Mouse (Mus musculus) hindbrain, embryonic 16.5 days (tissue): ENCODE data around the gene Fmod. TPM values are rescaled to one million over a fixed set of nuclear protein-coding genes. Genes with fewer than 3 reads are reported as not detected.

Experiments
- ATAC-seq: fragments of 200-750 bp; cut with Nextera tagmentation; 2 replicates; pipeline ENCODE4 v1.8.0; 2017; ENCODE audit warnings: moderate TSS enrichment, moderate library complexity
- H3K27ac ChIP-seq: fragments of 300-500 bp; sonication (generic); 2 replicates; pipeline ENCODE4 v1.5.1; 2014; ENCODE audit warnings: low read depth, mild to moderate bottlenecking, control low read depth, low read length, moderate library complexity
- H3K27me3 ChIP-seq: fragments of 300-500 bp; sonication (generic); replicated peaks from 2 replicates; pipeline ENCODE4 v1.6.1; 2014; ENCODE audit warnings: low read length; ENCODE audit not compliant: control insufficient read depth, insufficient read depth
- H3K36me3 ChIP-seq: fragments of 300-500 bp; sonication (generic); 2 replicates; pipeline ENCODE4 v1.6.1; 2014; ENCODE audit warnings: mild to moderate bottlenecking, low read length, moderate library complexity, mixed read lengths; ENCODE audit not compliant: control insufficient read depth, insufficient read depth
- H3K4me1 ChIP-seq: fragments of 300-500 bp; sonication (generic); 2 replicates; pipeline ENCODE4 v1.6.1; 2014; ENCODE audit warnings: low read depth, low read length; ENCODE audit not compliant: control insufficient read depth, insufficient read depth
- H3K4me2 ChIP-seq: fragments of 300-500 bp; sonication (generic); 2 replicates; pipeline ENCODE4 v1.6.1; 2014; ENCODE audit warnings: mild to moderate bottlenecking, low read length, control low read depth, moderate library complexity
- H3K4me3 ChIP-seq: fragments of 300-500 bp; sonication (generic); 2 replicates; pipeline ENCODE4 v1.5.1; 2014; ENCODE audit warnings: mild to moderate bottlenecking, low read length, control low read depth, moderate library complexity
- H3K9ac ChIP-seq: fragments of 300-500 bp; sonication (generic); 2 replicates; pipeline ENCODE4 v1.6.1; 2014; ENCODE audit warnings: low read depth, mild to moderate bottlenecking, control low read depth, low read length, moderate library complexity
- H3K9me3 ChIP-seq: fragments of 300-500 bp; sonication (generic); 2 replicates; pipeline ENCODE4 v1.6.1; 2014; ENCODE audit warnings: mild to moderate bottlenecking, low read length, moderate library complexity; ENCODE audit not compliant: control insufficient read depth
- WGBS: fragments of 180-500 bp; shearing (Covaris S2); extraction: QIAGEN DNeasy Blood & Tissue Kit; methylation state at CpG from one replicate; pipeline ENCODE4 v1.1.7; 2014; 5-methylcytosine and 5-hydroxymethylcytosine counted together
- polyA plus RNA-seq: library from polyadenylated mRNA; unstranded; fragments of >200 nt; fragmentation: Nextera tagmentation; extraction: Ambion mirVana; gene quantifications from 2 replicates; pipeline ENCODE4 v1.2.1, GENCODE M21; 2015

Fmod gene
- polyA plus RNA-seq, 1 experiment from 2014 or later, result 11.8 TPM

- no peak overlapping the region; the same call in 1 of the 2 replicates for H3K27ac ChIP-seq
- no peaks in the 10 kb centered on the region for H3K9me3 ChIP-seq
- no peaks in the 10 kb centered on the region for H3K36me3 ChIP-seq
- no peaks in the 10 kb centered on the region for H3K27me3 ChIP-seq
- no peak for ATAC-seq
- no peak overlapping the region for H3K9ac ChIP-seq
- WGBS, result 67% methylated on average over 7 of the region's 7 CpGs
- H3K4me1 ChIP-seq, result peaks cover 41% of the 10 kb centered on the region
- H3K4me3 ChIP-seq, result no peak overlapping the region
- H3K4me2 ChIP-seq, result no peak overlapping the region
These were observed 58.1 kb downstream of the Fmod start for GRCm38 (mm10) chr1:134095033-134095612.

GRCm38 (mm10) chr1:134095721-134096120, 58.7 kb downstream of the Fmod start:
- peak overlapping the region; percentile 9; the same call in 1 of the 2 replicates for H3K9ac ChIP-seq
- no peaks in the 10 kb centered on the region for H3K36me3 ChIP-seq
- H3K27me3 ChIP-seq, result no peaks in the 10 kb centered on the region
- H3K9me3 ChIP-seq, result no peaks in the 10 kb centered on the region
- H3K4me3 ChIP-seq, result no peak overlapping the region
- H3K4me1 ChIP-seq, result peaks cover 41% of the 10 kb centered on the region
- WGBS, result 75% methylated on average over 4 of the region's 4 CpGs
- H3K27ac ChIP-seq, result peak overlapping the region; percentile 70
- H3K4me2 ChIP-seq, result no peak overlapping the region
- no peak for ATAC-seq

GRCm38 (mm10) chr1:134096264-134096934, 59.3 kb downstream of the Fmod start:
- peak overlapping the region; percentile 70 for H3K27ac ChIP-seq
- peak; percentile 74 for ATAC-seq
- H3K27me3 ChIP-seq, result no peaks in the 10 kb centered on the region
- H3K9me3 ChIP-seq, result no peaks in the 10 kb centered on the region
- peak overlapping the region; percentile 9; the same call in 1 of the 2 replicates for H3K9ac ChIP-seq
- no peaks in the 10 kb centered on the region for H3K36me3 ChIP-seq
- H3K4me3 ChIP-seq, result no peak overlapping the region
- 16% methylated on average over 14 of the region's 14 CpGs for WGBS
- peaks cover 41% of the 10 kb centered on the region for H3K4me1 ChIP-seq
- peak overlapping the region; percentile 13; the same call in 1 of the 2 replicates for H3K4me2 ChIP-seq

GRCm38 (mm10) chr1:134097080-134097855, 60.2 kb downstream of the Fmod start:
- no peaks in the 10 kb centered on the region for H3K36me3 ChIP-seq
- no peak overlapping the region for H3K4me2 ChIP-seq
- peaks cover 41% of the 10 kb centered on the region for H3K4me1 ChIP-seq
- no peak overlapping the region for H3K4me3 ChIP-seq
- no peak for ATAC-seq
- H3K9me3 ChIP-seq, result no peaks in the 10 kb centered on the region
- no peaks in the 10 kb centered on the region for H3K27me3 ChIP-seq
- WGBS, result 79% methylated on average over 7 of the region's 7 CpGs
- H3K9ac ChIP-seq, result no peak overlapping the region
- peak overlapping the region; percentile 70 for H3K27ac ChIP-seq

Other genes with a start within 250 kb of the Fmod start
- gene Atp2b4, start 236.2 kb upstream of the Fmod start, polyA plus RNA-seq, result 13.6 and 14.7 TPM in 2 replicates
- gene Optc, start 129.3 kb upstream of the Fmod start, polyA plus RNA-seq, result 4.0 and 4.1 TPM in 2 replicates
- gene Prelp, start 115.8 kb upstream of the Fmod start, polyA plus RNA-seq, result 12.0 and 17.0 TPM in 2 replicates
- 28.0 and 28.5 TPM in 2 replicates for gene Btg2, start 41.9 kb downstream of the Fmod start, polyA plus RNA-seq
- 0.15 and 0.73 TPM in 2 replicates for gene Chit1, start 74.0 kb downstream of the Fmod start, polyA plus RNA-seq
- 2.7 and 3.9 TPM in 2 replicates for gene Chil1, start 144.9 kb downstream of the Fmod start, polyA plus RNA-seq
- gene Mybph, start 156.2 kb downstream of the Fmod start, polyA plus RNA-seq, result 0.09 and 3.2 TPM in 2 replicates
- 29.8 and 35.9 TPM in 2 replicates for gene Adora1, start 198.2 kb downstream of the Fmod start, polyA plus RNA-seq